Comparison of ENCODE assay signal across 26 mouse cellular contexts in genomic region chr9:32669397-32669796, GRCm38 (mm10). TPM values are rescaled to one million over a fixed set of nuclear protein-coding genes. Genes with fewer than 3 reads are reported as not detected.
DNase-seq lines count a peak whose midpoint lies in the region; ATAC-seq and TF ChIP-seq lines count a peak whose summit lies in the region.
"Had no signal": no experiment of that assay in that cellular context is flagged by ENCODE, and none has a peak within 500 bp of the region (broad histone marks: within the 10 kb centered on the region; RNA-seq: fewer than 3 reads in every experiment).

No protein-coding gene starts in this region.

- WGBS in embryonic facial prominence, embryonic 14.5 days, result 53% methylated on average over 2 of the region's 2 CpGs
- WGBS in embryonic facial prominence, embryonic 10.5 days, result 86% methylated on average over 2 of the region's 2 CpGs
- 37% methylated on average over 2 of the region's 2 CpGs for WGBS in kidney, postnatal 0 days
- 95% methylated on average over 2 of the region's 2 CpGs for WGBS in thymus, adult 2 months

- no peak overlapping the region for H3K9ac ChIP-seq in embryonic facial prominence, embryonic 14.5 days (ENCODE audit: low read depth, low read length)
- no peak overlapping the region for H3K9ac ChIP-seq in kidney, postnatal 0 days (ENCODE audit: low read depth, low read length)
- H3K9ac ChIP-seq: embryonic facial prominence, embryonic 15.5 days; hindbrain, embryonic 12.5 days; limb, embryonic 13.5 days; midbrain, embryonic 13.5 days; neural tube, embryonic 13.5 days had no signal

- no peak overlapping the region for H3K4me2 ChIP-seq in embryonic facial prominence, embryonic 14.5 days (ENCODE audit: low read depth, low read length)
- no peak overlapping the region for H3K4me2 ChIP-seq in kidney, postnatal 0 days (ENCODE audit: low read length)
- H3K4me2 ChIP-seq: embryonic facial prominence, embryonic 15.5 days; heart, embryonic 11.5 days; hindbrain, embryonic 12.5 days; limb, embryonic 13.5 days; liver, embryonic 11.5 days; midbrain, embryonic 13.5 days; neural tube, embryonic 13.5 days had no signal

- H3K27ac ChIP-seq in embryonic facial prominence, embryonic 14.5 days (replicated peaks; ENCODE audit: low read depth, low read length), result no peak overlapping the region
- no peak overlapping the region for H3K27ac ChIP-seq in embryonic facial prominence, embryonic 10.5 days (replicated peaks)
- H3K27ac ChIP-seq in kidney, postnatal 0 days, result no peak overlapping the region
- no peak overlapping the region for H3K27ac ChIP-seq in thymus, adult 2 months (ENCODE audit: control insufficient read depth, insufficient read depth, low read length)
- H3K27ac ChIP-seq: embryonic facial prominence, embryonic 15.5 days; hindbrain, embryonic 12.5 days; hindbrain, postnatal 0 days; limb, embryonic 13.5 days; macrophage; midbrain, embryonic 13.5 days; neural tube, embryonic 13.5 days had no signal

- TF ChIP-seq CTCF in kidney, postnatal 0 days (IDR thresholded peaks at IDR 0.05; ENCODE audit: low read depth), result no peak
- TF ChIP-seq CTCF in thymus, adult 2 months (IDR thresholded peaks at IDR 0.05; ENCODE audit: borderline replicate concordance, control insufficient read depth, extremely low read depth, insufficient read depth, low read length, poor library complexity), result no peak

- no peaks in the 10 kb centered on the region for H3K36me3 ChIP-seq in embryonic facial prominence, embryonic 14.5 days (ENCODE audit: control insufficient read depth, insufficient read depth, low read length)
- H3K36me3 ChIP-seq in embryonic facial prominence, embryonic 10.5 days (replicated peaks), result no peaks in the 10 kb centered on the region
- no peaks in the 10 kb centered on the region for H3K36me3 ChIP-seq in kidney, postnatal 0 days (ENCODE audit: insufficient read depth, low read length)
- H3K36me3 ChIP-seq in thymus, adult 2 months (ENCODE audit: control insufficient read depth, insufficient read depth, low read length), result no peaks in the 10 kb centered on the region
- H3K36me3 ChIP-seq: embryonic facial prominence, embryonic 15.5 days; hindbrain, embryonic 12.5 days; limb, embryonic 13.5 days; midbrain, embryonic 13.5 days; neural tube, embryonic 13.5 days had no signal

- no peak for TF ChIP-seq POLR2A in thymus, adult 2 months (IDR thresholded peaks at IDR 0.05; ENCODE audit: control insufficient read depth, extremely low read depth, insufficient read depth, low read length, poor library complexity)

- H3K4me3 ChIP-seq in embryonic facial prominence, embryonic 14.5 days (ENCODE audit: low read depth, low read length), result no peak overlapping the region
- no peak overlapping the region for H3K4me3 ChIP-seq in embryonic facial prominence, embryonic 10.5 days
- H3K4me3 ChIP-seq in kidney, postnatal 0 days (replicated peaks; ENCODE audit: low read depth, low read length), result no peak overlapping the region
- H3K4me3 ChIP-seq in thymus, adult 2 months (ENCODE audit: control insufficient read depth, insufficient read depth, low read length), result no peak overlapping the region
- H3K4me3 ChIP-seq: embryonic facial prominence, embryonic 15.5 days; hindbrain, embryonic 12.5 days; limb, embryonic 13.5 days; midbrain, embryonic 13.5 days; neural tube, embryonic 13.5 days had no signal

- DNase-seq in embryonic facial prominence, embryonic 14.5 days (ENCODE audit: low spot score), result peak; percentile 21
- no peak for DNase-seq in embryonic facial prominence, embryonic 10.5 days (ENCODE audit: low spot score)
- DNase-seq in kidney, postnatal 0 days (ENCODE audit: low spot score), result peak; percentile 52
- DNase-seq in kidney, postnatal 10 days, result no peak
- DNase-seq in 3T3-L1 (ENCODE audit: low read depth, low spot score) (peak; percentile 85), NIH3T3 (ENCODE audit: low read depth) (peak; percentile 59)
- DNase-seq in layer of hippocampus, postnatal 14 days (ENCODE audit: low spot score in 2 of 2), result no peak
- DNase-seq in thymus, adult 2 months, result no peak
- DNase-seq: adrenal gland, postnatal 14 days; cerebellum, adult 11 months; cerebellum, adult 9-11 months; gastrocnemius, postnatal 14 days; heart, postnatal 36 days; kidney, adult 11 months; layer of hippocampus, adult 9-11 months had no signal

- no peaks in the 10 kb centered on the region for H3K9me3 ChIP-seq in embryonic facial prominence, embryonic 14.5 days (ENCODE audit: control insufficient read depth, low read length)
- H3K9me3 ChIP-seq in embryonic facial prominence, embryonic 10.5 days, result no peaks in the 10 kb centered on the region
- no peaks in the 10 kb centered on the region for H3K9me3 ChIP-seq in kidney, postnatal 0 days (replicated peaks; ENCODE audit: low read length)
- H3K9me3 ChIP-seq: embryonic facial prominence, embryonic 15.5 days; hindbrain, embryonic 12.5 days; limb, embryonic 13.5 days; midbrain, embryonic 13.5 days; neural tube, embryonic 13.5 days had no signal

- ATAC-seq in embryonic facial prominence, embryonic 14.5 days (ENCODE audit: low read depth), result no peak
- no peak for ATAC-seq in kidney, postnatal 0 days (replicated peaks; ENCODE audit: low FRiP score, low read depth)
- ATAC-seq: CD4-positive, CD25-positive, alpha-beta regulatory T cell, adult 4 months; forebrain, embryonic 14.5 days; hindbrain, postnatal 0 days; midbrain, embryonic 13.5 days had no signal

- peaks cover 42% of the 10 kb centered on the region for H3K4me1 ChIP-seq in embryonic facial prominence, embryonic 14.5 days (ENCODE audit: control insufficient read depth, insufficient read depth, low read length)
- H3K4me1 ChIP-seq in embryonic facial prominence, embryonic 10.5 days, result peaks cover 75% of the 10 kb centered on the region
- peaks cover 30% of the 10 kb centered on the region for H3K4me1 ChIP-seq in kidney, postnatal 0 days (replicated peaks; ENCODE audit: insufficient read depth, low read length)
- H3K4me1 ChIP-seq in thymus, adult 2 months (replicated peaks; ENCODE audit: control insufficient read depth, insufficient read depth, low read length), result peaks cover 45% of the 10 kb centered on the region

- peaks cover 4% of the 10 kb centered on the region; the same call in 1 of the 2 replicates for H3K27me3 ChIP-seq in embryonic facial prominence, embryonic 14.5 days (replicated peaks; ENCODE audit: control insufficient read depth, insufficient read depth, low read length)
- peaks cover 94% of the 10 kb centered on the region for H3K27me3 ChIP-seq in embryonic facial prominence, embryonic 10.5 days (replicated peaks; ENCODE audit: low read depth, poor library complexity, severe bottlenecking)
- H3K27me3 ChIP-seq in kidney, postnatal 0 days (ENCODE audit: insufficient read depth, low read length), result no peaks in the 10 kb centered on the region
- no peaks in the 10 kb centered on the region for H3K27me3 ChIP-seq in thymus, adult 2 months (ENCODE audit: control insufficient read depth, insufficient read depth, low read length)
- H3K27me3 ChIP-seq: limb, embryonic 13.5 days had no signal

RNA-seq across cellular contexts. Expression of gene Ets1, which starts 33.4 kb away (rescaled TPM):
- 32.7 and 35.8 TPM in 2 replicates for polyA plus RNA-seq in embryonic facial prominence, embryonic 14.5 days (2014; fragmentation: Nextera tagmentation; extraction: Ambion mirVana)
- 34.0 and 38.6 TPM in 2 replicates for polyA plus RNA-seq in embryonic facial prominence, embryonic 10.5 days (2016; fragmentation: Nextera tagmentation; extraction: Ambion mirVana)
- polyA plus RNA-seq in kidney, postnatal 0 days (2015; fragmentation: Nextera tagmentation; extraction: Ambion mirVana), result 48.1 and 50.2 TPM in 2 replicates
- 10 to 100 TPM; 16.4 to 19.0 TPM for total RNA-seq in layer of hippocampus, postnatal 14 days (2021)
- 272 and 400 TPM in 2 replicates for polyA plus RNA-seq in thymus, adult 2 months (2012; rRNA removed)

Comparison
In these comparisons a context has a peak if more than half of its experiments do, and no peak if none do; other contexts are left out.
1. DNase-seq: peak in embryonic facial prominence, embryonic 14.5 days (single experiment), kidney, postnatal 0 days (single experiment), 3T3-L1 (single experiment) and NIH3T3 (single experiment); none in embryonic facial prominence, embryonic 10.5 days (single experiment), kidney, postnatal 10 days (single experiment), layer of hippocampus, postnatal 14 days (0 of 2) and thymus, adult 2 months (single experiment).